In the genomic region with DNA sequence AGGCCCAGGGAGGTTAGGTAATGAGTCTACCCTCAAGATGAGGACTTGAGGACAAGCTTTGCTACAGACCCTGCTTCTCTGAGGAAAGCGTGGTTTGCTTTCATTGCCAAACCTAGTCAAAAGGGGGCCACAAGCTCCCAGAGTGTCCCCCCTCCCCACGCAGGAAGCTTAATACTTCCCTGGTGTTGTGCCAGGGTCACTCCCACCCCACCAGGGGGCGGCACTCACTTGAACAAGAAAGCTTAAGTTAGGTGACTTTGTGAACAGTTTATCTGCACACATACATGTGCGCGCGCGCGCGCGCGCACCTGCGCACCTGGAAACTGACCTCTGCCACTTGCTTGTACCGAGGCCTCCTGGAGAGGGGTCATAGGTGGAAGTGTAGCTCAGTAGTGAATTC, we compare ENCODE assay signal across 10 mouse cellular contexts. TPM values are rescaled to one million over a fixed set of nuclear protein-coding genes. Genes with fewer than 3 reads are reported as not detected.
A peak's percentile ranks its signal among the peaks of the same experiment; 100 is the strongest.
DNase-seq lines count a peak whose midpoint lies in the region; ATAC-seq and TF ChIP-seq lines count a peak whose summit lies in the region.
"Had no signal": no experiment of that assay in that cellular context is flagged by ENCODE, and none has a peak within 500 bp of the region (broad histone marks: within the 10 kb centered on the region; RNA-seq: fewer than 3 reads in every experiment).

No protein-coding gene starts in this region.

- no peaks in the 10 kb centered on the region for H3K9me3 ChIP-seq in intestine, postnatal 0 days (ENCODE audit: control insufficient read depth)
- H3K9me3 ChIP-seq in intestine, embryonic 16.5 days (ENCODE audit: control insufficient read depth, low read length) = no peaks in the 10 kb centered on the region
- no peaks in the 10 kb centered on the region for H3K9me3 ChIP-seq in MEL (replicated peaks; ENCODE audit: insufficient read depth, low read length)

- H3K27ac ChIP-seq in intestine, postnatal 0 days (ENCODE audit: low read depth, low read length) = no peak overlapping the region
- no peak overlapping the region for H3K27ac ChIP-seq in intestine, embryonic 16.5 days (ENCODE audit: low read length)
- H3K27ac ChIP-seq in MEL (ENCODE audit: control insufficient read depth, low read depth, low read length) = no peak overlapping the region
- no peak overlapping the region for H3K27ac ChIP-seq in spleen, adult 2 months (ENCODE audit: insufficient read depth, low read length)

- H3K9ac ChIP-seq in intestine, postnatal 0 days (ENCODE audit: low read depth, low read length) = no peak overlapping the region
- no peak overlapping the region for H3K9ac ChIP-seq in intestine, embryonic 16.5 days (ENCODE audit: low read depth, low read length)
- H3K9ac ChIP-seq in MEL (ENCODE audit: control insufficient read depth, low read depth, low read length, poor library complexity, severe bottlenecking) = no peak overlapping the region

- no peak; the same call in 1 of the 2 replicates for TF ChIP-seq RAD21 in MEL (IDR thresholded peaks at IDR 0.05; ENCODE audit: low read depth, low read length)

- H3K4me3 ChIP-seq in intestine, postnatal 0 days (ENCODE audit: low read depth, low read length) = no peak overlapping the region
- no peak overlapping the region for H3K4me3 ChIP-seq in intestine, embryonic 16.5 days (ENCODE audit: low read length)
- no peak overlapping the region for H3K4me3 ChIP-seq in MEL (ENCODE audit: control insufficient read depth in 1 of 2, insufficient read depth in 1 of 2, low read depth in 2 of 2, low read length in 2 of 2)
- no peak overlapping the region for H3K4me3 ChIP-seq in spleen, adult 2 months (ENCODE audit: extremely low read depth, insufficient read depth, insufficient read length)

- no peak for TF ChIP-seq EP300 in MEL (IDR thresholded peaks at IDR 0.05; ENCODE audit: low read depth in 1 of 2, low read length in 2 of 2)

- no peaks in the 10 kb centered on the region for H3K4me1 ChIP-seq in intestine, postnatal 0 days (replicated peaks; ENCODE audit: control insufficient read depth, insufficient read depth, low read length)
- H3K4me1 ChIP-seq in intestine, embryonic 16.5 days (ENCODE audit: control insufficient read depth, insufficient read depth, low read length) = peaks cover 13% of the 10 kb centered on the region
- H3K4me1 ChIP-seq in MEL (ENCODE audit: control insufficient read depth in 1 of 2, insufficient read depth in 2 of 2, low read length in 2 of 2) = peaks cover 0 to 19% of the 10 kb centered on the region in 2 experiments; a peak in 2 of 4 replicates
- peaks cover 5% of the 10 kb centered on the region; the same call in 1 of the 2 replicates for H3K4me1 ChIP-seq in spleen, adult 2 months (ENCODE audit: control insufficient read depth, insufficient read depth, insufficient read length)

- TF ChIP-seq CTCF in intestine, postnatal 0 days (IDR thresholded peaks at IDR 0.05; ENCODE audit: low read depth) = peak; percentile 43; the same call in 1 of the 2 replicates
- TF ChIP-seq CTCF in MEL (IDR thresholded peaks at IDR 0.05 in 2 of 3, conservative IDR thresholded peaks at IDR 0.05 in 1 of 3; ENCODE audit: control insufficient read depth in 1 of 3, insufficient read depth in 1 of 3, low read depth in 2 of 3, low read length in 3 of 3, poor library complexity in 1 of 3, severe bottlenecking in 1 of 3) = peak in 2 of 3 experiments; percentile 12 to 42; a peak in 3 of 6 replicates
- peak; percentile 23; the same call in 1 of the 2 replicates for TF ChIP-seq CTCF in spleen, adult 2 months (IDR thresholded peaks at IDR 0.05; ENCODE audit: extremely low read depth, insufficient read depth, insufficient read length, insufficient replicate concordance)

- DNase-seq in MEL (ENCODE audit: low read depth, low spot score) = no peak
- DNase-seq in induced T-regulatory cell, adult 2 months (ENCODE audit: low read depth) = peak; percentile 77
- DNase-seq in spleen, adult 2 months (ENCODE audit: low read depth in 1 of 2, low spot score in 2 of 2) = peak in 1 of 2 experiments; percentile 51
- DNase-seq in urinary bladder, adult 2 months (ENCODE audit: low spot score) = no peak
- DNase-seq in cerebellum, adult 18-20 months = no peak

- H3K27me3 ChIP-seq in intestine, postnatal 0 days (replicated peaks; ENCODE audit: control insufficient read depth, insufficient read depth, low read length) = no peaks in the 10 kb centered on the region
- H3K27me3 ChIP-seq in intestine, embryonic 16.5 days (replicated peaks; ENCODE audit: control insufficient read depth, insufficient read depth, low read length) = 0 out of 2 replicates have a peak, but pooled peaks cover 3% of the 10 kb centered on the region
- no peaks in the 10 kb centered on the region for H3K27me3 ChIP-seq in MEL (ENCODE audit: control insufficient read depth in 1 of 2, insufficient read depth in 2 of 2, low read length in 2 of 2)
- H3K27me3 ChIP-seq in spleen, adult 2 months (ENCODE audit: control insufficient read depth, insufficient read depth, low read length) = no peaks in the 10 kb centered on the region

- no peak overlapping the region for H3K4me2 ChIP-seq in intestine, postnatal 0 days (replicated peaks; ENCODE audit: low read depth)
- H3K4me2 ChIP-seq in intestine, embryonic 16.5 days (ENCODE audit: low read depth, low read length) = no peak overlapping the region

- 78% methylated on average over 13 of the region's 13 CpGs for WGBS in intestine, postnatal 0 days
- WGBS in intestine, embryonic 16.5 days = 83% methylated on average over 13 of the region's 13 CpGs
- 83% methylated on average over 13 of the region's 13 CpGs for WGBS in spleen, adult 2 months

- no peaks in the 10 kb centered on the region for H3K36me3 ChIP-seq in intestine, postnatal 0 days (ENCODE audit: control insufficient read depth, insufficient read depth)
- H3K36me3 ChIP-seq in intestine, embryonic 16.5 days (ENCODE audit: control insufficient read depth, insufficient read depth, low read length) = no peaks in the 10 kb centered on the region
- peaks cover 0 to 13% of the 10 kb centered on the region in 2 experiments; a peak in 2 of 4 replicates for H3K36me3 ChIP-seq in MEL (ENCODE audit: control insufficient read depth in 1 of 2, insufficient read depth in 2 of 2, low read length in 2 of 2)
- H3K36me3 ChIP-seq in spleen, adult 2 months (ENCODE audit: control insufficient read depth, insufficient read depth, low read length) = peaks cover 8% of the 10 kb centered on the region

- no peak for TF ChIP-seq POLR2A in MEL (IDR thresholded peaks at IDR 0.05; ENCODE audit: control insufficient read depth in 1 of 2, insufficient read depth in 1 of 2, low read depth in 1 of 2, low read length in 2 of 2, poor library complexity in 1 of 2)
- TF ChIP-seq POLR2A in spleen, adult 2 months (IDR thresholded peaks at IDR 0.05; ENCODE audit: low read depth, low read length) = no peak

- ATAC-seq in intestine, postnatal 0 days = no peak
- no peak for ATAC-seq in intestine, embryonic 16.5 days
- ATAC-seq in erythroid progenitor cell, adult 5-6 weeks (replicated peaks; ENCODE audit: low FRiP score, poor library complexity, severe bottlenecking) = no peak

- H3K79me2 ChIP-seq in MEL (ENCODE audit: control insufficient read depth, insufficient read depth, low read length, poor library complexity) = no peaks in the 10 kb centered on the region; the same call in none of the 2 replicates

RNA-seq across cellular contexts. Expression of gene Foxo4, which starts 2.3 kb away (rescaled TPM):
- 1.4 and 1.6 TPM in 2 replicates for polyA plus RNA-seq in intestine, postnatal 0 days (2015; fragmentation: Nextera tagmentation; extraction: Ambion mirVana)
- 1.6 and 1.8 TPM in 2 replicates for polyA plus RNA-seq in intestine, embryonic 16.5 days (2015; fragmentation: Nextera tagmentation; extraction: Ambion mirVana)
- 12.3 and 13.8 TPM in 2 replicates for total RNA-seq in MEL (2012; rRNA removed)
- 10 to 100 TPM in 1 of 2 experiments, not detected in 1; 18.5 TPM for polyA plus RNA-seq in MEL (2012; ENCODE audit: insufficient read depth in 1 of 2, insufficient read length in 2 of 2, low read depth in 1 of 2, low replicate concordance in 2 of 2, missing spikeins in 1 of 2)
- polyA plus RNA-seq in spleen, adult 2 months (2012; rRNA removed) = 28.9 and 29.1 TPM in 2 replicates
- 16.9 and 23.3 TPM in 2 replicates for polyA plus RNA-seq in urinary bladder, adult 2 months (2012; rRNA removed)
- 11.7 and 13.3 TPM in 2 replicates for total RNA-seq in erythroid progenitor cell, adult 5-6 weeks (2015; ENCODE audit: low replicate concordance)
- total RNA-seq in erythroid progenitor cell, adult 5-6 weeks (2017; ENCODE audit: low replicate concordance) = 18.2 and 27.3 TPM in 2 replicates

RNA-seq across cellular contexts. Expression of gene Gm614, which starts 7.2 kb away (rescaled TPM):
- not detected in 2 replicates for polyA plus RNA-seq in intestine, postnatal 0 days (2015; fragmentation: Nextera tagmentation; extraction: Ambion mirVana)
- polyA plus RNA-seq in intestine, embryonic 16.5 days (2015; fragmentation: Nextera tagmentation; extraction: Ambion mirVana) = not detected in 2 replicates
- not detected in 2 replicates for total RNA-seq in MEL (2012; rRNA removed)
- polyA plus RNA-seq in MEL (2012; ENCODE audit: insufficient read depth in 1 of 2, insufficient read length in 2 of 2, low read depth in 1 of 2, low replicate concordance in 2 of 2, missing spikeins in 1 of 2) = not detected
- polyA plus RNA-seq in spleen, adult 2 months (2012; rRNA removed) = 0.65 and 0.99 TPM in 2 replicates
- polyA plus RNA-seq in urinary bladder, adult 2 months (2012; rRNA removed) = 0.13 and 0.47 TPM in 2 replicates
- total RNA-seq in erythroid progenitor cell, adult 5-6 weeks (2015; ENCODE audit: low replicate concordance) = not detected in 2 replicates
- not detected in 2 replicates for total RNA-seq in erythroid progenitor cell, adult 5-6 weeks (2017; ENCODE audit: low replicate concordance)
- total RNA-seq: megakaryocyte, adult 5-6 weeks had no signal

RNA-seq across cellular contexts. Expression of gene Il2rg, which starts 11.5 kb away (rescaled TPM):
- 4.6 and 6.1 TPM in 2 replicates for polyA plus RNA-seq in intestine, postnatal 0 days (2015; fragmentation: Nextera tagmentation; extraction: Ambion mirVana)
- polyA plus RNA-seq in intestine, embryonic 16.5 days (2015; fragmentation: Nextera tagmentation; extraction: Ambion mirVana) = 15.6 and 15.7 TPM in 2 replicates
- 1.6 and 1.9 TPM in 2 replicates for total RNA-seq in MEL (2012; rRNA removed)
- polyA plus RNA-seq in MEL (2012; ENCODE audit: insufficient read depth in 1 of 2, insufficient read length in 2 of 2, low read depth in 1 of 2, low replicate concordance in 2 of 2, missing spikeins in 1 of 2) = 1 to 10 TPM in 1 of 2 experiments, not detected in 1; 3.5 TPM
- polyA plus RNA-seq in spleen, adult 2 months (2012; rRNA removed) = 171 and 180 TPM in 2 replicates
- polyA plus RNA-seq in urinary bladder, adult 2 months (2012; rRNA removed) = 13.0 and 13.3 TPM in 2 replicates
- total RNA-seq in erythroid progenitor cell, adult 5-6 weeks (2015; ENCODE audit: low replicate concordance) = 37.1 and 39.8 TPM in 2 replicates
- total RNA-seq in erythroid progenitor cell, adult 5-6 weeks (2017; ENCODE audit: low replicate concordance) = 6.0 and 20.7 TPM in 2 replicates

RNA-seq across cellular contexts. Expression of gene Gm20489, which starts 12.2 kb away (rescaled TPM):
- not detected in 2 replicates for polyA plus RNA-seq in intestine, postnatal 0 days (2015; fragmentation: Nextera tagmentation; extraction: Ambion mirVana)
- not detected in 2 replicates for polyA plus RNA-seq in intestine, embryonic 16.5 days (2015; fragmentation: Nextera tagmentation; extraction: Ambion mirVana)
- not detected in 2 replicates for total RNA-seq in MEL (2012; rRNA removed)
- not detected for polyA plus RNA-seq in MEL (2012; ENCODE audit: insufficient read depth in 1 of 2, insufficient read length in 2 of 2, low read depth in 1 of 2, low replicate concordance in 2 of 2, missing spikeins in 1 of 2)
- polyA plus RNA-seq in spleen, adult 2 months (2012; rRNA removed) = not detected in 2 replicates
- not detected in 2 replicates for polyA plus RNA-seq in urinary bladder, adult 2 months (2012; rRNA removed)
- total RNA-seq in erythroid progenitor cell, adult 5-6 weeks (2015; ENCODE audit: low replicate concordance) = not detected in 2 replicates
- total RNA-seq in erythroid progenitor cell, adult 5-6 weeks (2017; ENCODE audit: low replicate concordance) = not detected in 2 replicates
- total RNA-seq: megakaryocyte, adult 5-6 weeks had no signal
- polyA plus RNA-seq: gonadal fat pad, adult 2 months had no signal

RNA-seq across cellular contexts. Expression of gene Med12, which starts 17.2 kb away (rescaled TPM):
- 13.9 and 14.0 TPM in 2 replicates for polyA plus RNA-seq in intestine, postnatal 0 days (2015; fragmentation: Nextera tagmentation; extraction: Ambion mirVana)
- 19.9 and 22.3 TPM in 2 replicates for polyA plus RNA-seq in intestine, embryonic 16.5 days (2015; fragmentation: Nextera tagmentation; extraction: Ambion mirVana)
- 20.9 and 23.1 TPM in 2 replicates for total RNA-seq in MEL (2012; rRNA removed)
- 10 to 100 TPM in 1 of 2 experiments, not detected in 1; 68.0 TPM for polyA plus RNA-seq in MEL (2012; ENCODE audit: insufficient read depth in 1 of 2, insufficient read length in 2 of 2, low read depth in 1 of 2, low replicate concordance in 2 of 2, missing spikeins in 1 of 2)
- polyA plus RNA-seq in spleen, adult 2 months (2012; rRNA removed) = 236 and 243 TPM in 2 replicates
- 39.9 and 53.7 TPM in 2 replicates for polyA plus RNA-seq in urinary bladder, adult 2 months (2012; rRNA removed)
- total RNA-seq in erythroid progenitor cell, adult 5-6 weeks (2015; ENCODE audit: low replicate concordance) = 224 and 283 TPM in 2 replicates
- total RNA-seq in erythroid progenitor cell, adult 5-6 weeks (2017; ENCODE audit: low replicate concordance) = 94.2 and 125 TPM in 2 replicates

Comparison
In these comparisons a context has a peak if more than half of its experiments do, and no peak if none do; other contexts are left out.
1. RNA of gene Il2rg, which starts 11.5 kb away (polyA plus RNA-seq): 171 to 180 TPM in spleen, adult 2 months; 15.6 to 15.7 TPM in intestine, embryonic 16.5 days, 13.0 to 13.3 TPM in urinary bladder, adult 2 months, 4.6 to 6.1 TPM in intestine, postnatal 0 days and 3.5 TPM in MEL; every median in the first group is over 10 times any median in the second.
2. Peak in every context shown above with its lines, with median percentiles within 50 percentile points of each other: CTCF ChIP-seq.